9 mouse cellular contexts compared by ENCODE assay signal in genomic region chr1:156990567-156991494, GRCm38 (mm10). TPM values are rescaled to one million over a fixed set of nuclear protein-coding genes. Genes with fewer than 3 reads are reported as not detected.
DNase-seq lines count a peak whose midpoint lies in the region; ATAC-seq lines count a peak whose summit lies in the region.
"Had no signal": no experiment of that assay in that cellular context is flagged by ENCODE, and none has a peak within 500 bp of the region (broad histone marks: within the 10 kb centered on the region; RNA-seq: fewer than 3 reads in every experiment).

No protein-coding gene starts in this region.

- no peak for DNase-seq in heart, adult 8-10 months (ENCODE audit: low spot score)
- peak; percentile 19 to 65 for DNase-seq in urinary bladder, adult 18-20 months (ENCODE audit: low spot score in 2 of 2)
- no peak for DNase-seq in urinary bladder, postnatal 25 days (ENCODE audit: low spot score)
- DNase-seq in ovary, adult 18-20 months (ENCODE audit: low spot score): no peak
- no peak for DNase-seq in right cerebral cortex, adult 18-20 months
- DNase-seq: adrenal gland, postnatal 10 days had no signal

- H3K4me1 ChIP-seq in heart, embryonic 12.5 days (replicated peaks): peaks cover 25% of the 10 kb centered on the region
- H3K4me1 ChIP-seq in liver, embryonic 12.5 days: peaks cover 97% of the 10 kb centered on the region
- H3K4me1 ChIP-seq in stomach, embryonic 15.5 days: peaks cover 9% of the 10 kb centered on the region; the same call in 1 of the 2 replicates

- no peak overlapping the region for H3K9ac ChIP-seq in heart, embryonic 12.5 days
- H3K9ac ChIP-seq in liver, embryonic 12.5 days: peak overlapping the region; percentile 23; the same call in 1 of the 2 replicates
- no peak overlapping the region for H3K9ac ChIP-seq in stomach, embryonic 15.5 days

- H3K9me3 ChIP-seq in heart, embryonic 12.5 days (replicated peaks): no peaks in the 10 kb centered on the region
- no peaks in the 10 kb centered on the region for H3K9me3 ChIP-seq in liver, embryonic 12.5 days (replicated peaks)
- no peaks in the 10 kb centered on the region for H3K9me3 ChIP-seq in stomach, embryonic 15.5 days

- ATAC-seq in heart, embryonic 12.5 days (ENCODE audit: insufficient number of reproducible peaks, low FRiP score): 0 out of 2 replicates have a peak, but pooled peaks have one; percentile 19
- peak; percentile 35 for ATAC-seq in liver, embryonic 12.5 days
- peak; percentile 70; the same call in 1 of the 2 replicates for ATAC-seq in stomach, embryonic 15.5 days (ENCODE audit: insufficient read depth, low FRiP score, low read depth)

- H3K4me2 ChIP-seq in heart, embryonic 12.5 days: no peak overlapping the region
- H3K4me2 ChIP-seq in liver, embryonic 12.5 days: peak overlapping the region; percentile 10; the same call in 1 of the 2 replicates
- 0 out of 2 replicates have a peak overlapping the region, but pooled peaks have one; percentile 16 for H3K4me2 ChIP-seq in stomach, embryonic 15.5 days

- no peaks in the 10 kb centered on the region for H3K27me3 ChIP-seq in heart, embryonic 12.5 days (replicated peaks)
- H3K27me3 ChIP-seq in liver, embryonic 12.5 days (replicated peaks): no peaks in the 10 kb centered on the region
- H3K27me3 ChIP-seq in stomach, embryonic 15.5 days (replicated peaks): no peaks in the 10 kb centered on the region

- no peak overlapping the region for H3K27ac ChIP-seq in heart, embryonic 12.5 days (ENCODE audit: poor library complexity, severe bottlenecking)
- peak overlapping the region; percentile 80 for H3K27ac ChIP-seq in liver, embryonic 12.5 days
- peak overlapping the region; percentile 71 for H3K27ac ChIP-seq in stomach, embryonic 15.5 days

- WGBS in heart, embryonic 12.5 days: 74% methylated on average over 14 of the region's 14 CpGs
- WGBS in liver, embryonic 12.5 days (ENCODE audit: insufficient replicate concordance): 35% methylated on average over 14 of the region's 14 CpGs
- 20% methylated on average over 14 of the region's 14 CpGs for WGBS in stomach, embryonic 15.5 days

- H3K4me3 ChIP-seq in heart, embryonic 12.5 days: no peak overlapping the region
- no peak overlapping the region for H3K4me3 ChIP-seq in liver, embryonic 12.5 days
- no peak overlapping the region for H3K4me3 ChIP-seq in stomach, embryonic 15.5 days (replicated peaks)

- H3K36me3 ChIP-seq in heart, embryonic 12.5 days: no peaks in the 10 kb centered on the region
- no peaks in the 10 kb centered on the region for H3K36me3 ChIP-seq in liver, embryonic 12.5 days
- no peaks in the 10 kb centered on the region for H3K36me3 ChIP-seq in stomach, embryonic 15.5 days

RNA-seq across cellular contexts. Expression of gene Ralgps2, which starts 51.4 kb away (rescaled TPM):
- 53.6 and 59.2 TPM in 2 replicates for polyA plus RNA-seq in heart, embryonic 12.5 days (2016; fragmentation: Nextera tagmentation; extraction: Ambion mirVana)
- 10 to 100 TPM in 1 of 4 experiments, 1 to 10 TPM in 3; 6.4 to 11.8 (median 8.7) TPM for total RNA-seq in heart, adult 8-10 months (2022)
- 25.6 and 26.8 TPM in 2 replicates for polyA plus RNA-seq in liver, embryonic 12.5 days (2016; fragmentation: Nextera tagmentation; extraction: Ambion mirVana)
- 48.9 and 50.1 TPM in 2 replicates for polyA plus RNA-seq in stomach, embryonic 15.5 days (2015; fragmentation: Nextera tagmentation; extraction: Ambion mirVana)

Comparison
In these comparisons a context has a peak if more than half of its experiments do, and no peak if none do; other contexts are left out.
1. DNase-seq: peak in urinary bladder, adult 18-20 months (2 of 2); none in heart, adult 8-10 months (single experiment), urinary bladder, postnatal 25 days (single experiment), ovary, adult 18-20 months (single experiment) and right cerebral cortex, adult 18-20 months (single experiment).
2. ATAC-seq: peak in every context shown above with its lines; median percentile 70 in stomach, embryonic 15.5 days; 35 in liver, embryonic 12.5 days; 19 in heart, embryonic 12.5 days.